Mouse (Mus musculus) heart, postnatal 36 days (tissue): ENCODE data around the gene Strn3. TPM values are rescaled to one million over a fixed set of nuclear protein-coding genes. Genes with fewer than 3 reads are reported as not detected.
A peak's percentile ranks its signal among the peaks of the same experiment; 100 is the strongest.
"Not testable (repeated sequence)": the region's sequence is repeated elsewhere in the genome, so short reads cannot be mapped to it uniquely, and the experiment has no call there.

ENCODE experiments used
- DNase-seq, 2 experiments: peaks; one replicate each; pipeline ENCODE4 v3.0.0; 2021 to 2022
- intact Hi-C: fragments of 180-260 bp; cut with DNase I; formaldehyde crosslinking; loops from one replicate; pipeline ENCODE4 v1.15.1; 2025
- total RNA-seq, 2 experiments: library from RNA; stranded (reverse); gene quantifications; 2 replicates each; pipeline ENCODE4 v1.2.3; 2021

Strn3 gene
- total RNA-seq, 2 experiments from 2014 or later, result 101 to 107 TPM

DNA sequence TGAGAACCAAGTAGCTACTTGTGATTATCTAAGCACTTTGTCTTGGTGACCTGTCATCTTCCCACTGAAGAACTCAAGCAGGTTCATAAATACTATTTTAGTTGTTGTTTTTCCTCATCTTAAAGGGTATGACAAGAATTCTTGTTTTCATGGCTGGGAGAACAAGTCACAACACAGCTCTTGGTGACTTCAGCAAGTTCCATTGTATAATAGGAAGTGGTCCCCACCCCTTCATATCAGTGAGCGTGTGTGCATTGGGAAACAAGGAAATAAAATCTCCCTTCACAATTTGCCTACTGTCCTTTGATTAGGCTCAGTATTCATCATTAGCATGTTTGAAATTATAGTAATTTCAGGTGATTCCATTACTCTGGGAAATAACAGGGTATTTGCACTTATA lies 3.3 kb upstream of the Strn3 start:
- intact Hi-C loops, result loop anchor here (2.0 kb wide), 1 partner anchor 14 kb away; no protein-coding TSS in a partner anchor
- DNase-seq, result no peak

DNA sequence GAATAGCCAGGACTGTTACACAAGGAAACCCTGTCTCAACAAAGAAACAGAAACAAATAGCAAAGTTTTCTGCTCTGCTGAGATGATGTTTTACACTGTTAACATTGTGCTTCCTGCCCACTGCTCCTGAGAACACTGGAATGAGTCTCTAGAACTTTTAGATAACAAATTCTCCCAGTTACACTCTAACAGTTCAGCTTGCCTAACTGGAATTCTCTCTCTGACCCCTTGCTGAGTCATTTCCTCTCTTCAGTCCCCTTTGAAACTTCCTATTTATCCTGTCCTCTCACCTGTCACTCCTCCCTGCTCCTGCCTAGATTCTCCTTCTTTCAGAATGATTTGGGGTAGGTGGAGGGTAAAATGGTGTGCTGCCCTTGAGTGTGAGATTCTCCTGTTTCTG lies 2.4 kb upstream of the Strn3 start:
- intact Hi-C loops, result loop anchor here (2.0 kb wide), 1 partner anchor 15 kb away; no protein-coding TSS in a partner anchor
- no peak for DNase-seq

DNA sequence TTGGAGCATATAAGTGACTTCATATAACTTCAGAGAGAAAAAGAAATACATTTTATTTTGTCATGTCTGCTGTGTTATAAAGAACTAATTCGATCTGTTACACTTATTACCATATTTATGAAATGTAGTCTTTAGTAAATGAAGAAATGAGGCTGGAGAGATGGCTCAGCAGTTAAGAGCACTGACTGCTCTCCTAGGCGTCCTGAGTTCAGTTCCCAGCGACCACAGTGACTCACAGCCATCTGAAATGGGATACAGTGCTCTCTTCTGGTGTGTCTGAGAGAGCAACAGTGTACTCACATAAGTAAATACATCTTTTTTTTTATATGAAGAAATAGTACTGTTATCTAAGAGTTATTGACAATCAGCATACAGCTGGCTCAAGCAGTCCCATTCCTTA lies 1.7 kb upstream of the Strn3 start:
- intact Hi-C loops, result no loop called here
- no peak for DNase-seq

DNA sequence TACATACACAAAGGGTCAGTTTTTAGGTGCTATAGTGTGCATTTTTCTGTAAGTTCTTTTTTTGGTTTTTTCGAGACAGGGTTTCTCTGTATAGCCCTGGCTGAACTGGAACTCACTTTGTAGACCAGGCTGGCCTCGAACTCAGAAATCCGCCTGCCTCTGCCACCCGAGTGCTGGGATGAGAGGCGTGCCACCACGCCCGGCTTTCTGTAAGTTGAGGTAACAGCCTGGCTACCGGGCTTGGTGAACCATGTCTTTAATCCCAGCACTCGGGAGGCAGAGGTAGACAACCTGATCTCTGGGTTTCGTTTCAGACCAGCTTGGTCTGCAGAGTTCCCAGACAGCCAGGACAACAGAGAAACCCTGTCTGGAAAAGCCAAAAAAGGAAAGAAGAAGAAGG lies 1.2 kb upstream of the Strn3 start:
- DNase-seq, intact Hi-C loops: not testable (repeated sequence)

DNA sequence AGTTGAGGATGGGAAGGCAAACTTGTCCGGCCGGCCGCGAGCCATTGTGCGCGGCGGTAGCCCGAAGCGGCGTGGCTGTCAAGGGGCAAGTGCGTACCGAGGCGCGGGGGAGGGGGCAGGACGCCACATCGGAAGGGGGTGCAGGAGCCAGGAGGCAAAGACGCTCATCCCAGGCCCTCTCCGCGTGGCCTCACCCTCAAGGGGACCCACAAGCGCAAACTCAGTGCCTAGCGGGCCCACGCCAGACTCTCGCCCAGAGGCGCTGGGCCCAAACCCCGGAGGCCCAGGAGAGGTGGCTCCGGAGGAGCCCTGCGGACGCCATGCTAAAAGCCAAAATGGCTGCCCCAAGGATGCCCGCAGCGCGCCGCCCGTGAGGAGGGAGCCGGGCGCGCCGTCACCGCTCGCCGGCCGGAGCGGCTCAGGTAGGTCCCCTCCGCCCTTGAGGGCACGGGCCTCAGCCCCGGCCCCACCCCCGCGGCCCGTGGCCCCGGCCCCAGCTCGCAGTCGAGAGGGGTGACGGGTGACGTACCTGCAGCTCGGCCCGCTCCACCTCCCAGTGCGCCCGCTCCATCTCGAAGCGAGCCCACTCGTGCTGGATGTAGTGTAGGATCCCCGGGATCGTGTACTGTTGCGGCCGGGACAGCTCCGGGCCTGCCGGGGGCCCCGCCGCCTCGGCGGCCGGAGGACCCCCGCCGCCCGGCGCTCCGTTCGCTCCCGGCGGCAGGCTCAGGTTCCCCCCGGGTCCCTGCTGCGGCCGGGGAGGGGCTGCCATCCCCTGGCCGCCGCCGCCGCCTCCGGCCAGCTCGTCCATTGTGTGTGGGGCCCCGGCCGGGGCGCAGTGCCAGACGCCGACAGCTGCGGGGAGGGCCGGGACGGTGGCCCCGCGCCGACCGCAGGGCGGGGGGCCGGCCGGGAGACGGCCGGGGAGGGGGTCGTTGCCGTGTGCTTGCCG lies 528 bp downstream of the Strn3 start, which contains the start of gene Ap4s1:
Gene Ap4s1 (plus strand): TSS at position 141 of the 952 bp plus-strand sequence.
- peak; percentile 74 to 83 for DNase-seq
- intact Hi-C loops, result loop anchor here (1.0 to 2.0 kb wide), 3 partner anchors 14 to 38 kb away; no protein-coding TSS in a partner anchor

DNA sequence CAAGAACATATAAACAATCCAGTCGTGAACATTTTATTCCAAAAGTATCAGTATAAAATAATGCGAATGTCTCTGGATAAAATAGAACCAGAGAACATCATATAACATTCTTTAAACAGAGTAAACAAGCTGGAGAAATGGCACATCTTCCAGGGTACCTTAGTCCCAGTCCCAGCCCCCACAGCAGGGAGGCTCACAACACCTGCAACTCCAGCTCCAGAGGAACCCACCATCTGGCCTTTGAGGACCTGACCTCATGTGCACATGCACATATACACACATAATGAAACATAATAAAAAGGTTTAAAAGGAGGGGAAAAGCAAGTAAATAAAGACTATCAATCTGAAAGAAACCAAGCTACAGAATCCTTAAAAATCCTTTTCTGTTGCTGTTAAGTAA lies 3.2 kb downstream of the Strn3 start:
- DNase-seq, result no peak
- intact Hi-C loops, result no loop called here

DNA sequence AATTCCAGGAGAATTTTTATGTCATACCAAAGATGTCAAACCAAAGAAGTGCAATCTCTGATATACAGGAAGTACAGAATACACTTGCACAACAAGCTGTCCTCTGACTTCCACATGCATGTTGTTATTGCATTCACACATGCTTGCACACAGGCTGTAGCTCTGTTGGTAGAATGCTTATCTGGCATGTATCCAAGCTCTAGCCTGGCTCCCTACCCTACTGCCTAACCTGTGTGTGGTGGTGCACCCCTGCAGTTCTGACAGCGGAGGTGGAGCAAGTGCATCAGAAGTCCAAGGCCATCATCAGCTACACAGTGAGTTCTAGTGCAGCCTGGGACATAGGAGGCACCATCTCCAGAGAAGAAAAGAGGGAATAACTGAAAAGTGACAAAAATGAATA lies 12.9 kb downstream of the Strn3 start:
- intact Hi-C loops, result no loop called here
- DNase-seq, result no peak

DNA sequence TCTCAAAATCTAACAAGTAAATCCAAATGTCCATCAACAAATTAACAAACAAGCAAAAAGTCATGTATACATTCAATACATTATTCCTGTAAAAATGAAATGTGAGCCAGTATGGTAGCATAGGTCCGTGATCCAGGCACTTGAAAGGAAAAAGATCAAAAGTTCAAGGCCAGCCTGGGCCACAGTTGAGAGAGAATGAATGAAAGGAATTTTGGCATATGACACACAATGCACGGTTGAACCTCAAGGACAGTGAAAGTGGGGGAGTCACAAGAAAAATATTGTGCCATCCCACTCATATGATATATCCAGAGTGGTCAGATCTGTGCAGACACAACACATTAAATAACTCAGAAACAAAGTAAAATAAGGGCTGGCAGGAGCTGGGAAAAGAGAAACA lies 15.3 kb downstream of the Strn3 start:
- no peak for DNase-seq
- intact Hi-C loops, result loop anchor here (2.0 kb wide), 1 partner anchor 14 kb away; the partner anchor contains the start of genes Ap4s1 and Strn3

DNA sequence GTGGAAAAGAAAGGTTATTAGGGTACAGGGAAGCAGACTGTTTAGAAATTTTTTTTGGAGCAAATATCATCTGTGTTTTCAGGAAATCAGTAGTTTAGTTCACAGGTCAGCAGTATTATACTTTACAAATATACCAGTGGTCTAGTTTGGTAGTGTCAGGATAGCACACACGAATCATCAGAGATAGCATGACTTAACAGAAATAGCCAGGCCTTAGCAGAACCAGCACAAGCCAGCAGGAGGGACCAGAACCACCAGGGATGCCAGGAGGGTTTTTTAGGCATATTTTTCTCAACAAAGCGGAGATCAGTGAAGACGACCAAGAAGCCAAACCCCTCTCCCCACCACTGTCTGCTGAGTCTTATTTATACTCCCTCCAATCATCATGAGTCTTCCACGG lies 18.4 kb downstream of the Strn3 start:
- DNase-seq, result no peak
- intact Hi-C loops, result no loop called here

DNA sequence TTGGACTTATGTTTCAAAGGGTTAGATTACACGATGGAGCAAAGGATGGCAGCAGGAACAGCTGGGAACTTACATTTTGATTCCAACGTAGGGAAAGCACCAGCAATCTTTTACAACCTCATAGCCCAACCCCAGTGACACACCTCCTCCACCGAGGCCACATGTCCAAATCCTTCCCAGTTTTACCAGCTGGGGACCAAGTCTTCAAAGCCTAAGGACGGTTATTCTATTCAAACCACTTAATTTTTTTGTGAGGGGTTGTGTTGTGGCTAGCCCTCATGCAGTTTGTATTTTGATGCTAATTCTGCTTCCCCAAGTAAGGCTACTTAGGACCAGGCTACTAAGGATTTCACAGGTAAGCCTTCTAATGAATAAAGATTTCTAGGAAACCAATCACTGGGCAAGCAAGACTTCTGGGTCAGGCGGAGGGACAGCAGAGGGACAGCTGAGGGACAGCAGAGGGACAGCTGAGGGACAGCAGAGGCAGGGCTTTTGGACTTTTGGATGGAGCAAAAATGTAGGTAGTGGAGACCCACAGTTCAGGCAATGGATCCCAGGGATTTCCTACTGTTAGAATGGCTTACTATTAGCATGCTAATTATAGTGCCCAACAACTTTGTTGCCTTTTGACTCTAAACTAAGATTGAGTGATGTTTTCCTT lies 20.3 kb downstream of the Strn3 start:
- intact Hi-C loops, result no loop called here
- no peak for DNase-seq

DNA sequence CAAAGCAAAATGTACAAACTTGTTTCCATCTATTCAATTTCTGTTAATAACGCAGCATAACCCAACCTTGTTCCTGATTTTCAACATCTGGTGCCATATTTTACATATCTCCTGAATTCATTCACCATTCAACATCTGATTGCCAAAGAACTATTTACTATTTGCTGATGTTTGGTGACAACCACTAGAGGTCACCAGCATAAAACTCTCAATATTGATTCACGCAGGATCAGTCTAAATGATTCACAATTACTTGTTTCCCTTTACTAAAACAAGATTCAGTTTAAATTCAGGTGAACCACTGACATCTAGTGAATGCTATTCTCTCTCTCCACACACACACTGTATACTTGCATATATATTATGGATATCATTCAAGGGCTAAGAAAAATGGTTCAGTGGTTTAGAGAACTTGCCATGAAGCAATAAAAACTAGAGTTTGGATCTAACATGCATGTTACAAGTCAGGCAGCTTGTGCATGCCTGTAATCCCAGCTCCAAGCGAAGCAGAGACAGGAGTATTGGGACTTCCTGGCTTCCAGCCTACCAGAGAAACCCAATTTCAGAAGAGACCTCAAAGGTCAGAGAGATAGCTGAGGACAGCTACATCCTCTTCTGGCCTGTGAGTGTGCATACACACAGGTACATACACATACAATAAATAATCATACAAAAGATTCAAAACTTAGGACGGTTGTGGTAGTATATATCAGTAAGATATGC lies 24.8 kb downstream of the Strn3 start:
- intact Hi-C loops, result loop anchor here (2.0 kb wide), 1 partner anchor 24 kb away; the partner anchor contains the start of genes Ap4s1 and Strn3
- no peak for DNase-seq

DNA sequence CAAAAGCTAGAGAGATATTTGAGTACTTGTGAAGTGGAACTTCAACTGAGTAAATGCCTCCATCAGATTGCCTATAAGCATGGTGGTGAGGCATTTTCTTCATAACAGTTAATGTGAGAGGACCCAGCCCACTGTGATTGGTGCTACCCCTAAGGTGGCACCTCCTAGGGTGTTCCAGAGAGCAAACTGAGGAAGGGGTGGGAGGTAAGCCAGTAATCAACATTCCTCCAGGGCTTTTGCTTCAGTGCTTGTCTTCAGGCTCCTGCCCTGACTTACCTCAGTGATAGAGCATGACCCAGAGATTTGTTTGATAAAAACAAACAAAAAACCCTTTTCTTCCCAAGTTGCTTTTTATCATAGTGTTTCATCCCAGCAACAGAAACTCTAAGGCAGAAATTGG lies 27.8 kb downstream of the Strn3 start:
- intact Hi-C loops, result loop anchor here (1.0 kb wide), 1 partner anchor 77 kb away; no protein-coding TSS in a partner anchor
- DNase-seq, result no peak

DNA sequence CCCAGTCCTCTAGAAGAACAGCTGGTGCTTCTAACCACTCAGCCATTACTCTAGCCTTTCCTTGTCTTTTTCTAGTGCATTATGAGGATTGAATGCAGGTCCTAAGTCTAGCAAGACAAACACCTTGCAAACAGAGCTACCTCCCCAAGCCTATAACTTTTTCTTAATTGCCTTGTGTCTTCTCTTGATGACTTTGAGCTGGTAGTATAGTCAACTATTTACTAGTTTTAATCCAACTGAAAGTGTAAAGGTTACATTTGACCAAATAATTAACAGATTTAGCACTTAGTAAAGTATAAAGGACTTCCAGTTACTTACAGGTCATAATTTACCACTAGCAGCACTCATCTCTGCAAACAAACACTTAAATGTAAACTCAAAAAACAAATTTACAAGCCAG lies 28.7 kb downstream of the Strn3 start:
- DNase-seq, result no peak
- intact Hi-C loops, result no loop called here

DNA sequence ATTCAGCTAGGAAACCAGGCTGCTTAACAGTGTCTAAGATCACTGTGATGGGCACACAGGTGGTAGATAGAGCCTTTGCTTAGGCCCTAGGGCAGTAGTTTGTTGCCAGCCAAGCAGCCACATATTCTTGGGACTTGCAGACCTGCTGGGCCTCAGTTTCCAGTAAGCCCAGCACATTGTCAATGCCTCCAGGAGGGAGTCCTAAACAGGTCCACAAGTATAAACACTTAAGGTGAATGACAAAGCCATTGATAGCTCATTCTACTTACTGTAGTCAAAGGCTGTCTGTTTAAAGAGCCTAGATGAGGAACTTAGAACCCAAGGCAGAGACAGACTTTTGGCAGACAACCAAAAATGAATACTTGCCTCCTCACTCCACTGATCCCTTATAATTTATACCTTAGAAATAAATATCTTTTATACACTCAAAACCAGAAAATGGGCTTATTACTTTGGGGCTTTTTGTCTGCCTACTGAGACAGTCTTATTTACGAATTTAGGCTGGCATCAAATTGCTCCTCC lies 35.7 kb downstream of the Strn3 start:
- no peak for DNase-seq
- intact Hi-C loops, result no loop called here

DNA sequence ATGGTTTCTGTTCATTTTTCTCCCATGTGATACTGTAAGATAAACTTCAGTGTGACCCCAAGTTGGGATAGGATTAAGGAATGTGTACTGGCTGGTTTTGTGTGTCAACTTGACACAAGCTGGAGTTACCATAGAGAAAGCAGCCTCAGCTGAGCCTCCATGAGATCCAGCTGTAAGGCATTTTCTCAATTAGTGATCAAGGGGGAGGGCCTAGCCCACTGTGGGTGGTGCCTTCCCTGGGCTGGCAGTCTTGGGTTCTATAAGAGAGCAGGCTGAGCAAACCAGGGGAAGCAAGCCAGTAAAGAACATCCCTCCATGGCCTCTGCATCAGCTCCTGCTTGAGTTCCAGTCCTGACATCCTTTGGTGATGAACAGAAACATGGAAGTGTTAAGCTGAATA lies 42.3 kb downstream of the Strn3 start:
- DNase-seq, intact Hi-C loops: not testable (repeated sequence)

DNA sequence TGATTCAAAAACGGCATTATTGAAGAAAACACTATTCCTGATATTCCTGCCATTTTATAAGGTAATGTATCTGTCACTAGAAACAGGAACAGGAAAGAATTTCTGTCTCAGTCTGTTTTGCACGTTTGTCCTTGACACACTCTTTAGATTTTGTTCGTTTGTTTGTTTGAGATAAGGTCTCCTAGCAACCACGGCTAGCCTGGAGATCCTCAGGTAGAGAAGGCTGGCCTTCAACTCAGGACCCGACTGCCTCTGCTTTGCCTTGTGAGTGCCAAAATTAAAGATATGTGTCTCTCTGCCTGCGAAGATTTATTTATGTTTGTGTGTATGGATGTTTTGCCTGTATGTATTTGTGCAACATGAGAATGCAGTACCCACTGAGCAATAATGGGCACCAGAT lies 49.8 kb downstream of the Strn3 start:
- intact Hi-C loops, result no loop called here
- DNase-seq, result no peak

DNA sequence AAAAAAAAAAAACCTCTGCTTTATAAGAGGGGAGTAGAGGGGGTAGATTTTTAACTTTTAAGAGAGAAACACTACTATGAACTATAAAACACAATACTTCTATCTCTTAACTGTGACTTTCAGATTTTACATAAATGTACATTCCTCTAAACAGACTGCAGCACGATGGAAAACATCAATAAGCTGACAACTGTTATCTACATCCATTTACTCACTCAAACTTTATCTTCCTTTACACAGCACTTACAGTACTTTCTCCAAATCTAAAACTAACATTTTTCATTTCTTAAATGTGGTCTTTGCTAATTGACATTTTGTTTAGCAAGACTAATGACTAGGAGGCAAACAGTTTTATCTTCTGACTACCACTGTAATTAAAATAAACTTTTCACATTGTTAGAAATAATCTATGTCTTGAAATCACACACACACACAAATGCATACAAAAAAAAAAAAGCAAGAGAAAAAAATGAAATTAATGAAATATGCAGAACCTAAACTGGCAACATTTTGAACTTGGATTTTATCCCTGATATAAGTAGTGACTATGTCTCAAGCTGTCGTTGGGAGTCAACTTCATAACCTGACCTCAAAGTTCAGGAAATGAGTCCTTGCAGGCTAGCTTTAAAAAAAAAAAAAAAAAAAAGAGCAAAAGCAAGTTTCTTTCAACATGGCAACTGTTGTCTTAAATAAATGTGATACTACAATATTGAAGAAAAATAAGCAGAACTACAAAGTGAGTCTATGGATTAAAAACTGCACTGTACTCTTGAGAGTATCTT lies 54.8 kb downstream of the Strn3 start:
- intact Hi-C loops, result no loop called here
- no peak for DNase-seq

DNA sequence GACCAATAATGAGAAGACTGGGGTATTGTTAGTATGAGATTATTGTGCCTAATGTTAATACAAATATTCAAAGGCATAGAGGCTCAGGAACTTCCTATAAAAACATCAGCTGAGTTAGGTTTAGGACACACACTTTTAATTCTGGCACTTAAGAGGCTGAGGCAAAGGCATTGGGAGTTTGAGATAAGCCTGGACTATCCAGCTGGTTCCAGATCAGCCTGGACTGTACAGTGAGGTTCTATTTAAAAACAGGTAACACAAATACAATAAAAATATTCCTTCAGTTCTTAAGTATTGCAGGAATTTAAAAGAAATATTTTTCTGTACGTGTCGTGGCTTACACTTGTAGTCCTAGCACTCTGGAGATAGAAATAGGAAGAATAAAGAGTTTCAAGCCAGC lies 55.4 kb downstream of the Strn3 start:
- intact Hi-C loops, result no loop called here
- no peak for DNase-seq

DNA sequence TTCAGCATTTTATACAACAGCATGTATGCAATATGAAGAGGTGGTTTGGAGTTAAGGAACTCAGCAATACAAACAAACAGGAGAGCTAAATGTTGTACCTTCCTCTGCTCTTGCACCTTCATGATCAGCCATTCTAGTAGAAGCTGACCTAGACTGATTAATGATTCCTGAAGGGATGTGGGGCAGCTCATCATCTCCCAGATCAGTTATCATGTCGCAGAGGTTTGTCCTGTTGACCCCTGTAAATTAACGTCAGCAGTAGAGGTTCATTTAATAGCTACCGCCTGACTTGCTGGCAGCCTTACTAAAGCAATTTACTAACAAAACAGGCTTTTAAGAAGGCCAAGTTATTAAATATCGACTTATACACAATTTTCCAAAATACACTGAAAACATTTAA lies 58.2 kb downstream of the Strn3 start:
- no peak for DNase-seq
- intact Hi-C loops, result no loop called here

DNA sequence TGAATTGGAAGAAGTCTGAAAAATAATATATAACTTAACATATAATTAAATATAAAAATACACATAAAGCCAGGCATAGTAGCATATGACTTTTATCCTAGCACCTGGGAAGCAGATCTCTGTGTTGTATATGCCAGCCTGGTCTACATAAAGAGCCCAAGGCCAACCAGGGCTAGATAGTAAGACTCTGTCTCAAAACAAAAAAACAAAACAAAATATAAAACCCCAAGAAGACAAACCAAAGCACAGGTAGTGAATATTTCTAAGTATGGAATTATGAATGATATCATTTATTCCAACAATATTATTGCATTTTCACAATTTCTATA lies 68.4 kb downstream of the Strn3 start:
- intact Hi-C loops, result loop anchor here (2.0 to 10.0 kb wide), 2 partner anchors 21 to 219 kb away; no protein-coding TSS in a partner anchor
- no peak for DNase-seq
